Mouse (Mus musculus) stomach, embryonic 14.5 days (tissue): ENCODE data around the gene Rara. TPM values are rescaled to one million over a fixed set of nuclear protein-coding genes. Genes with fewer than 3 reads are reported as not detected.

Experiments used
- ATAC-seq: fragments of 200-750 bp; cut with Nextera tagmentation; 2 replicates; pipeline ENCODE4 v1.8.0; 2017; ENCODE audit warnings: low read depth, moderate TSS enrichment; ENCODE audit not compliant: insufficient number of reproducible peaks, insufficient read depth, low FRiP score
- H3K27ac ChIP-seq: fragments of 300-500 bp; sonication (generic); 2 replicates; pipeline ENCODE4 v1.5.1; 2014; ENCODE audit warnings: mild to moderate bottlenecking, low read length, moderate library complexity, mixed read lengths
- H3K27me3 ChIP-seq: fragments of 300-500 bp; sonication (generic); 2 replicates; pipeline ENCODE4 v1.6.1; 2014; ENCODE audit warnings: low read length, control low read depth, mixed read lengths; ENCODE audit not compliant: control insufficient read depth, insufficient read depth
- H3K36me3 ChIP-seq: fragments of 300-500 bp; sonication (generic); 2 replicates; pipeline ENCODE4 v1.6.1; 2014; ENCODE audit warnings: mild to moderate bottlenecking, control low read depth, low read length, moderate library complexity, mixed read lengths; ENCODE audit not compliant: control insufficient read depth, insufficient read depth
- H3K4me1 ChIP-seq: fragments of 300-500 bp; sonication (generic); 2 replicates; pipeline ENCODE4 v1.6.1; 2014; ENCODE audit warnings: low read length, control low read depth, mixed read lengths; ENCODE audit not compliant: control insufficient read depth, insufficient read depth
- H3K4me2 ChIP-seq: fragments of 300-500 bp; sonication (generic); replicated peaks from 2 replicates; pipeline ENCODE4 v1.6.1; 2014; ENCODE audit warnings: low read depth, low read length, control low read depth
- H3K4me3 ChIP-seq: fragments of 300-500 bp; sonication (generic); 2 replicates; pipeline ENCODE4 v1.5.1; 2014; ENCODE audit warnings: low read depth, low read length, control low read depth
- H3K9ac ChIP-seq: fragments of 300-500 bp; sonication (generic); replicated peaks from 2 replicates; pipeline ENCODE4 v1.6.1; 2014; ENCODE audit warnings: low read depth, mild to moderate bottlenecking, control low read depth, low read length, moderate library complexity, mixed read lengths
- H3K9me3 ChIP-seq: fragments of 300-500 bp; sonication (generic); 2 replicates; pipeline ENCODE4 v1.6.1; 2016; ENCODE audit warnings: low read depth, low read length, control low read depth; ENCODE audit not compliant: control insufficient read depth
- WGBS: fragments of 180-500 bp; shearing (Covaris S2); extraction: QIAGEN DNeasy Blood & Tissue Kit; methylation state at CpG from one replicate; pipeline ENCODE4 v1.1.7; 2014; 5-methylcytosine and 5-hydroxymethylcytosine counted together
- polyA plus RNA-seq: library from polyadenylated mRNA; unstranded; fragments of >200 nt; fragmentation: Nextera tagmentation; extraction: Ambion mirVana; gene quantifications from 2 replicates; pipeline ENCODE4 v1.2.1, GENCODE M21; 2014

Gene Rara
- 54.0 and 56.8 TPM in 2 replicates for polyA plus RNA-seq

- no peaks in the 10 kb centered on the region for H3K9me3 ChIP-seq
- no peaks in the 10 kb centered on the region for H3K27me3 ChIP-seq
- peaks cover 85% of the 10 kb centered on the region for H3K4me1 ChIP-seq
- ATAC-seq, result no peak
- H3K4me3 ChIP-seq, result peak within 1 kb of the TSS; percentile 53
- peak within 1 kb of the TSS; percentile 72 for H3K9ac ChIP-seq
- 8% methylated on average over 21 of the region's 21 CpGs for WGBS
- no peaks in the 10 kb centered on the region for H3K36me3 ChIP-seq
- peak within 1 kb of the TSS; percentile 49 for H3K27ac ChIP-seq
- H3K4me2 ChIP-seq, result peak within 1 kb of the TSS; percentile 87
Measured at GRCm38 (mm10) chr11:98927438-98928076, at the start of gene Rara. Gene Rara, plus strand, starts transcription at chr11:98927818.

- H3K27ac ChIP-seq, result no peak overlapping the region
- 0 out of 2 replicates have a peak, but pooled peaks cover 3% of the 10 kb centered on the region for H3K4me1 ChIP-seq
- H3K4me2 ChIP-seq, result no peak overlapping the region
- no peak overlapping the region for H3K9ac ChIP-seq
- H3K9me3 ChIP-seq, result no peaks in the 10 kb centered on the region
- H3K27me3 ChIP-seq, result no peaks in the 10 kb centered on the region
- WGBS, result 97% methylated on average over 3 of the region's 3 CpGs
- H3K36me3 ChIP-seq, result peaks cover 48% of the 10 kb centered on the region
- no peak for ATAC-seq
- H3K4me3 ChIP-seq, result no peak overlapping the region
Measured at GRCm38 (mm10) chr11:98887703-98888102, 39.9 kb upstream of the Rara start.

GRCm38 (mm10) chr11:98889077-98889476 is 38.5 kb upstream of the Rara start:
- H3K4me2 ChIP-seq, result no peak overlapping the region
- H3K36me3 ChIP-seq, result peaks cover 58% of the 10 kb centered on the region
- 0 out of 2 replicates have a peak, but pooled peaks cover 3% of the 10 kb centered on the region for H3K4me1 ChIP-seq
- no peak overlapping the region for H3K27ac ChIP-seq
- no peak for ATAC-seq
- no peaks in the 10 kb centered on the region for H3K27me3 ChIP-seq
- WGBS, result 95% methylated on average over 4 of the region's 4 CpGs
- no peak overlapping the region for H3K4me3 ChIP-seq
- no peaks in the 10 kb centered on the region for H3K9me3 ChIP-seq
- H3K9ac ChIP-seq, result no peak overlapping the region

- H3K4me3 ChIP-seq, result no peak overlapping the region
- H3K4me1 ChIP-seq, result 0 out of 2 replicates have a peak, but pooled peaks cover 3% of the 10 kb centered on the region
- no peak overlapping the region for H3K4me2 ChIP-seq
- no peak overlapping the region for H3K9ac ChIP-seq
- ATAC-seq, result no peak
- H3K27ac ChIP-seq, result no peak overlapping the region
- peaks cover 62% of the 10 kb centered on the region for H3K36me3 ChIP-seq
- no peaks in the 10 kb centered on the region for H3K27me3 ChIP-seq
- H3K9me3 ChIP-seq, result no peaks in the 10 kb centered on the region
- WGBS, result 84% methylated on average over 5 of the region's 5 CpGs
Measured at GRCm38 (mm10) chr11:98889977-98890376, 37.6 kb upstream of the Rara start.

- Histone ChIP-seq H3K4me2 (no peak overlapping the region), H3K9me3 (no peaks in the 10 kb centered on the region), H3K27ac (peak overlapping the region; percentile 63; the same call in 1 of the 2 replicates), H3K27me3 (no peaks in the 10 kb centered on the region), H3K4me1 (0 out of 2 replicates have a peak, but pooled peaks cover 3% of the 10 kb centered on the region), H3K4me3 (no peak overlapping the region), H3K36me3 (peaks cover 63% of the 10 kb centered on the region), H3K9ac (no peak overlapping the region)
- 0 out of 2 replicates have a peak, but pooled peaks have one; percentile 23 for ATAC-seq
- 54% methylated on average over 5 of the region's 5 CpGs for WGBS
Measured at GRCm38 (mm10) chr11:98892426-98892825, 35.2 kb upstream of the Rara start.

DNA sequence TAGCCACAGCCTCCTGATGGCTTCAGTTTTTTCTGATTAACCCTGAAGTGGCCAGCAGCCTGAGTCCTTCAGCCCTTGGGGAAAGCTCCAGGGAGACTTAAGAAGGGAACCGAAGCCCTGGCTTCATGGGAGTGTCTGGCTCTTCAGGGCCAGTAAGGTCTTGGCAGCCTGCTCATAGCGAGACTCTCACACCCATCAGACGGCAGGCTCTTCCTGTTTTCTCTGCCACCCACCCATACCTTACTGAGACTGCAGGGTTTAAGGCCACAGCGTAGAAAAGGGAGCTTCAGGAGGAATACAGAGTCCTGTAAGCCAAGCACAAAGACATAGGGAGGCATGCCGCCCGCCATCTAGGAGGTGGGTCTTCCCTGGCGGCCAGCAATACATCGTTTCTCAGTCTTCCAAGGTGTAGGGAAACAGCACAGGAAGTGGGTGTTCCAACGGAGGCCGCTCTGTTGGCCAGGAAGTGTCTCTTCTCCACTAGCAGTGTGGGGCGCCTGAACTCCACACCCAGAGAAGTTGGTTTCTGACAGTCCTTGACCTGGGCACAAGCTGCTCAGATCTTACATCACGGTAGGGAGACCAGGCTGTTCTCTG is 27.0 kb upstream of the Rara start:
- Histone ChIP-seq H3K9ac (no peak overlapping the region), H3K27me3 (no peaks in the 10 kb centered on the region), H3K27ac (no peak overlapping the region), H3K36me3 (peaks cover 50% of the 10 kb centered on the region), H3K4me1 (peaks cover 6% of the 10 kb centered on the region; the same call in 1 of the 2 replicates), H3K9me3 (no peaks in the 10 kb centered on the region), H3K4me3 (no peak overlapping the region), H3K4me2 (no peak overlapping the region)
- no peak for ATAC-seq
- WGBS, result 80% methylated on average over 12 of the region's 12 CpGs

DNA sequence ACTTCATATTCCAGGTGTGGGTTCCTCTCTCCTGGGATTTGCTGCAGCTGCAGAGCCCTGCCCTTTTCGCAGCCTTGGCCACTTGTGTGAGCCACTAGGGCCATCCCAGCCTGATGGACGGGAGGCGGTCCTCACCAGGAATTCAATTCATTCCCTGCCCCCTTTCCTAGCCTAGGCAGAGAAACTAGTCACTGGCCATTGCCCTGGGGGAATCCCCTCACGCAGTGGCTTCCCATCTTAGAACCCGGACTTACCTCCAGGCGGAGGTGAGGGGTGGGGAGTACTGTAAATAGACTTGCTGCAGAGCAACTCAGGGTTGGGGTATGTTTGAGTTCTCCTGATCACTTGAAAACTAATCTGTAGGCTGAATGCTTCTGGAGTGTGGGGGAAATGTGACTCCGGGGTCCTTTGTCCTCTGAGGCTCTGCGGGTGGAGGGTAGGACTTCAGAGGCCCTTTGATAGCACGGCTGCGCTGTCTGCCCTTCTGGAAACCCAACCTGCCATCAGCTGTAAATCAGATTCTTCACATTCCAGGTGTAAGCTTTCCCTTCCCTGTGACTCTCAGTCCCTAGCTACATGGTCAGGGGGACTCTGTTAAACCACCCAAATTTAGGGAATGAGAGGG is 24.9 kb upstream of the Rara start:
- no peak overlapping the region for H3K4me2 ChIP-seq

DNA sequence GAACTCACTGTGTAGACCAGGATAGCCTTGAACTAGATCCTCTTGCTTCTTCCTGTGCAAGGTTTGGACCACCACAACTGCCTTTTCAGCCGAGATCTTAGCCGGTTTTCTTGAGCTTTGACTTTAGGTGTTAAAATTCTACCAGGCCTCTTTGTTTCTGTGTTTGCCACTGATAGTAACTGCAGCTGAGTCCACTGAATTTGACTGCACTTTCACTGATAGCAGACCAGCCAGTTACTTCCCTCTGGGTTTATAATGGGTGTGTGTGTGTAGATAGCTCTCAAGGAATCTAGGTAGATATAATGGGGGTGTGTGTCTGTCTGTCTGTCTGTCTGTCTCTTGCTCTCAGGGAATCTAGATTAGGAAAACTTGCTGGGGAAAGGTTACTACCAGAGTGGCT is 23.0 kb upstream of the Rara start:
- Histone ChIP-seq H3K27ac (peak overlapping the region; percentile 85), H3K9ac (no peak overlapping the region), H3K4me3 (no peak overlapping the region), H3K4me1 (peaks cover 22% of the 10 kb centered on the region), H3K9me3 (no peaks in the 10 kb centered on the region), H3K4me2 (no peak overlapping the region), H3K27me3 (no peaks in the 10 kb centered on the region), H3K36me3 (peaks cover 23% of the 10 kb centered on the region)
- 69% methylated on average over 2 of the region's 2 CpGs for WGBS
- no peak for ATAC-seq

More for the DNA sequence above, 24.9 kb upstream of the Rara start:
- Histone ChIP-seq H3K4me3 (no peak overlapping the region), H3K27me3 (no peaks in the 10 kb centered on the region), H3K27ac (peak overlapping the region; percentile 85), H3K36me3 (peaks cover 33% of the 10 kb centered on the region), H3K9ac (no peak overlapping the region), H3K9me3 (no peaks in the 10 kb centered on the region), H3K4me1 (peaks cover 6% of the 10 kb centered on the region; the same call in 1 of the 2 replicates)
- ATAC-seq, result peak; percentile 39
- WGBS, result 20% methylated on average over 10 of the region's 10 CpGs
